8 mouse cellular contexts compared by ENCODE assay signal in the genomic region with DNA sequence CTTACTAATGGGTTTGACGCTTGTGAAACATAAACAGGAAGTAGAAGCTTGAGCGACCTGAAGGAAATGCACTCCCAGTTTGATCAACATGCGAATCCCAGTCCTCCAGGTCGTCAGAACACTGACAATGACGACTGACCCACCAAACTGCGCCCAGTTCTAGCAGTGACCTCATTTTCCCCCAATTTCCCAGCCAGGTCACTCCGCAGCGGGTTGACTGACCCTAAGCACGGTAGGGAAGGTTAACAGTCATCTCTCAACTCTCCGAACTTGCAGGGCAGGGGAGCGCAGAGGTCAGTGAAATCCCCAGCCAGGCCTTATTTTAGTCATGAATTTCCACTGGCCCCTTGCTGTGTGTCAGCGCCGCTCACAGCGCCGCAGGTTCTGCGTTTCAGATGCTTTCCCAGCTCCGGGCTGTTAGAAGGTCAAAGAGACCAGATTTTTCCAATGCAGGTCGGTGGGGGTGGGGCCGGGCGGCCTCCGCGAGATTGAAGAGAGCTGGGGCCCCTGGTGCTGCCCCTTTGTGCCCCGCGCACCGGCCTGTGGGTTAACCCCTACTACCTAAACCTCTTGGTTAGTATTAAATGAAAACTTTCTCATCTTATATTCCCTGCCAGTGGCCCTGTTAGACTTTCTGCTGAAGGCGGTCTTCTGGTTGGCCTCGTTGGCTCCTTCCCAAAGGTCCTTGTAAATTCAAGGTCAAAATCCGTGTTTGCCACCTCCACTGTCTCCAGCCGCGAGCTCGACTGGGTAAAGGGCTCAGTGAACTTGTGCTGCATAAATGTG. TPM values are rescaled to one million over a fixed set of nuclear protein-coding genes. Genes with fewer than 3 reads are reported as not detected.
DNase-seq lines count a peak whose midpoint lies in the region; ATAC-seq lines count a peak whose summit lies in the region.

No protein-coding gene starts in this region.

- peaks cover 6% of the 10 kb centered on the region for H3K4me1 ChIP-seq in brown adipose tissue, adult 24 weeks (ENCODE audit: control insufficient read depth, insufficient read depth, insufficient read length, low read length)
- peaks cover 25% of the 10 kb centered on the region for H3K4me1 ChIP-seq in hindbrain, embryonic 13.5 days (replicated peaks)
- H3K4me1 ChIP-seq in limb, embryonic 11.5 days (ENCODE audit: control insufficient read depth, insufficient read depth, low read length) = no peaks in the 10 kb centered on the region
- H3K4me1 ChIP-seq in midbrain, embryonic 11.5 days (ENCODE audit: control insufficient read depth, insufficient read depth, low read length) = peaks cover 8% of the 10 kb centered on the region

- peak; percentile 8 for ATAC-seq in hindbrain, embryonic 13.5 days (ENCODE audit: low FRiP score)
- ATAC-seq in limb, embryonic 11.5 days (ENCODE audit: insufficient number of reproducible peaks, low FRiP score, low TSS enrichment, low read depth) = no peak; the same call in 1 of the 2 replicates
- ATAC-seq in midbrain, embryonic 11.5 days (ENCODE audit: low FRiP score) = peak; percentile 10

- H3K36me3 ChIP-seq in hindbrain, embryonic 13.5 days = no peaks in the 10 kb centered on the region
- no peaks in the 10 kb centered on the region for H3K36me3 ChIP-seq in limb, embryonic 11.5 days (ENCODE audit: control insufficient read depth, insufficient read depth, low read length)
- no peaks in the 10 kb centered on the region for H3K36me3 ChIP-seq in midbrain, embryonic 11.5 days (ENCODE audit: control insufficient read depth, insufficient read depth, low read length)

- H3K9ac ChIP-seq in hindbrain, embryonic 13.5 days = peak overlapping the region; percentile 79
- no peak overlapping the region for H3K9ac ChIP-seq in limb, embryonic 11.5 days (ENCODE audit: low read length)
- H3K9ac ChIP-seq in midbrain, embryonic 11.5 days (ENCODE audit: low read length) = peak overlapping the region; percentile 69

- H3K27ac ChIP-seq in brown adipose tissue, adult 24 weeks (replicated peaks; ENCODE audit: low read depth, low read length) = peak overlapping the region; percentile 99
- peak overlapping the region; percentile 89 for H3K27ac ChIP-seq in hindbrain, embryonic 13.5 days
- H3K27ac ChIP-seq in limb, embryonic 11.5 days (replicated peaks; ENCODE audit: low read depth, low read length) = no peak overlapping the region; the same call in 1 of the 2 replicates
- no peak overlapping the region for H3K27ac ChIP-seq in midbrain, embryonic 11.5 days (ENCODE audit: low read depth, low read length)

- H3K27me3 ChIP-seq in hindbrain, embryonic 13.5 days = peaks cover 27% of the 10 kb centered on the region
- peaks cover 12% of the 10 kb centered on the region for H3K27me3 ChIP-seq in limb, embryonic 11.5 days (ENCODE audit: control insufficient read depth, insufficient read depth, low read length)
- H3K27me3 ChIP-seq in midbrain, embryonic 11.5 days (ENCODE audit: control insufficient read depth, insufficient read depth, low read length) = peaks cover 23% of the 10 kb centered on the region

- H3K4me3 ChIP-seq in brown adipose tissue, adult 24 weeks (ENCODE audit: insufficient read depth, low read depth, low read length) = peak overlapping the region; percentile 63
- H3K4me3 ChIP-seq in hindbrain, embryonic 13.5 days = peak overlapping the region; percentile 63
- H3K4me3 ChIP-seq in limb, embryonic 11.5 days (ENCODE audit: low read depth, low read length) = peak overlapping the region; percentile 41
- H3K4me3 ChIP-seq in midbrain, embryonic 11.5 days (ENCODE audit: low read depth, low read length) = peak overlapping the region; percentile 52

- H3K9me3 ChIP-seq in hindbrain, embryonic 13.5 days = no peaks in the 10 kb centered on the region
- no peaks in the 10 kb centered on the region for H3K9me3 ChIP-seq in limb, embryonic 11.5 days (ENCODE audit: control insufficient read depth, low read length)
- H3K9me3 ChIP-seq in midbrain, embryonic 11.5 days (ENCODE audit: control insufficient read depth, low read length) = no peaks in the 10 kb centered on the region

- DNase-seq in ES-CJ7 (ENCODE audit: low read depth, low spot score) = peak; percentile 77
- peak; percentile 68 for DNase-seq in gastrocnemius, adult 18-20 months (ENCODE audit: low spot score)
- DNase-seq in limb, embryonic 11.5 days (ENCODE audit: low spot score) = peak; percentile 63
- DNase-seq in midbrain, embryonic 11.5 days (ENCODE audit: low spot score, missing footprints) = peak; percentile 91
- peak; percentile 23 to 67 for DNase-seq in spleen, postnatal 4 days (ENCODE audit: low spot score in 2 of 2)
- DNase-seq in right cerebral cortex, adult 18-20 months = no peak

- peak overlapping the region; percentile 95 for H3K4me2 ChIP-seq in hindbrain, embryonic 13.5 days
- peak overlapping the region; percentile 99 for H3K4me2 ChIP-seq in limb, embryonic 11.5 days (ENCODE audit: low read depth, severe bottlenecking)
- H3K4me2 ChIP-seq in midbrain, embryonic 11.5 days = peak overlapping the region; percentile 99

- WGBS in hindbrain, embryonic 13.5 days = 3% methylated on average over 31 of the region's 31 CpGs
- WGBS in limb, embryonic 11.5 days = under 1% methylated on average over 31 of the region's 31 CpGs
- WGBS in midbrain, embryonic 11.5 days = 1% methylated on average over 30 of the region's 31 CpGs

RNA-seq across cellular contexts. Expression of a gene that starts 1.8 kb away (rescaled TPM):
- 74.0 and 122 TPM in 2 replicates for polyA plus RNA-seq in brown adipose tissue, adult 24 weeks (2012; ENCODE audit: insufficient read depth, insufficient read length, missing spikeins)
- 10 to 100 TPM; 70.0 to 98.6 TPM for total RNA-seq in gastrocnemius, adult 18-20 months (2021)
- 3.0 and 3.4 TPM in 2 replicates for polyA plus RNA-seq in hindbrain, embryonic 13.5 days (2015; fragmentation: Nextera tagmentation; extraction: Ambion mirVana)
- polyA plus RNA-seq in limb, embryonic 11.5 days (2014; fragmentation: Nextera tagmentation; extraction: Ambion mirVana) = 1.2 and 3.2 TPM in 2 replicates
- 1.7 and 2.1 TPM in 2 replicates for polyA plus RNA-seq in midbrain, embryonic 11.5 days (2014; fragmentation: Nextera tagmentation; extraction: Ambion mirVana)

Comparison
In these comparisons a context has a peak if more than half of its experiments do, and no peak if none do; other contexts are left out.
1. H3K27ac ChIP-seq: peak in brown adipose tissue, adult 24 weeks (single experiment) and hindbrain, embryonic 13.5 days (single experiment); none in limb, embryonic 11.5 days (single experiment) and midbrain, embryonic 11.5 days (single experiment).
2. RNA of a gene that starts 1.8 kb away (polyA plus RNA-seq): 74.0 to 122 TPM in brown adipose tissue, adult 24 weeks; 1.2 to 3.2 TPM in limb, embryonic 11.5 days, 3.0 to 3.4 TPM in hindbrain, embryonic 13.5 days and 1.7 to 2.1 TPM in midbrain, embryonic 11.5 days; every median in the first group is over 10 times any median in the second.
3. Peak in every context shown above with its lines, with median percentiles within 50 percentile points of each other: H3K4me3 ChIP-seq and H3K4me2 ChIP-seq.